Mouse (Mus musculus): Measurements from ENCODE around the gene Ccnb3.
"Not testable (repeated sequence)": the region's sequence is repeated elsewhere in the genome, so short reads cannot be mapped to it uniquely, and the experiment has no call there.

The Ccnb3 gene

GRCm38 (mm10) chrX:7041519-7041918 is at the start of gene Ccnb3:
Gene Ccnb3 (minus strand): TSS chrX:7041619.
- no peak for DNase-seq (ENCODE audit: low spot score)

DNA sequence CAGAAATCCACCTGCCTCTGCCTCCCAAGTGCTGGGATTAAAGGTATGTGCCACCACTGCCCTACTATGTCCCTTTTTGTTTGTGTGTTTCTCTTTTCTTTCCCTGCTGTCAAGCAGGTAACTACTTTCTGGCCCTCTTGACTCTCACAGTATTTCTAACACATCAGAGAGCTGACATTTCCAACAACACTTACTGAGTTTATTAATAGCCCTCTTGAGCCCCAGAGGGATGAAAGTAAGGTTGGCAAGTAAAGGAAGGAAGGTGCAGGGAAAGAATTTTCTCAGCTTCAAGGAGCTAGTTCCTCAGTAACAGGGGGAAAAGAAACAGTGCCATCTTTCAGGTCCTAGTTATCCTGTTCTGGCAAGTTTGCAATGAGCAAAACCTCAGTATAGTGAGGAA is 48.9 kb upstream of the Ccnb3 start:
- no peak for DNase-seq (ENCODE audit: low spot score)

GRCm38 (mm10) chrX:7085878-7086277 is 44.5 kb upstream of the Ccnb3 start:
- DNase-seq (ENCODE audit: low spot score) = no peak

DNA sequence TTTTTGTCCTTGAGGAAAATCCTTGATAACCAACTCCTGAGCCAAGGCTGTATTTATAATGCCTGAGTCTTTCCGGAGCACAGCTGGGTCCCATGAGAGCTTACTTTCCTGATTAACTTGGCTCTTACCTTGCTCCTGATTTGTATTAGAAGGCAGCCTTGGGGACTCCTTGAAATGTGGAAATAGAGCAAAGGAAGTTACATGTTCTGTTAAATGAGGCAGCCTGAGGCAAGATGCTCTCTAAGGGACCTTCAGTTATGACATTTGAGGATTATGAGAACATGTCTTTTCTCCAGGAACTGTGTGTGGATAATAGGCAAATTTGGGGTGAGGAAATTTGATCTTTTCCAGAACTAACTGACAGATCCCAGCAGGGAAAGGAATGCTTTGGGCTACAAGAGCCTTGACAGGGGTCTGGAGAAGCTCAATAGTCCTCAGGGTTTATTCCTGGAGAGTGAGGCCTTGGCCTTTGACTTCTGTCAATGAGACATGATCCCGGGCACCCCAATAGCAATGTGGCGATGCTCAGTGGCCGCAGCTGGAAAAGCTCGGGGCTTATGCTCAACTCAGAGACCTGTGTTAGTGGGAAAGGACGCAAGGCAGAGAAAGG is 38.5 kb upstream of the Ccnb3 start:
- DNase-seq (ENCODE audit: low spot score) = peak; percentile 6

DNA sequence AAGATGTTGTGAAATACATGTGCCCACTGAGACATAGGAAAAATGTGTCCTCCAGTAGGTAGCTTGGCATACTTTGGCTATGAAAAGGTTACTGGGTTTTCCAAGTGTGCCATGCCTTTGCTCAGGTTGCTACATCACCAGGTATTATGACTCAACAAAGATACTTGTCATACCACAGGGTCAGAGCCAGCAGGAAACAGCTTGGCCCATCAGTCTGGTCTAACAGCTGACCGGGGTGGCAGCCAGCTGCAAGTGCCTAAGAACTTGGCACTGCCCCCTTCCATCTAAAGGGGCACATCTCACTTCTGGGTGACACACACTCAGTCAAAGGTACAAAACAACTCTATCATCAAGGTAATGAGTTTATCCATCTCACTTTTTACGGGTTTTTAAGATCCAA is 26.6 kb upstream of the Ccnb3 start:
- DNase-seq (ENCODE audit: low spot score) = no peak

- DNase-seq (ENCODE audit: low spot score) = no peak
Observed at GRCm38 (mm10) chrX:7067219-7067618, 25.8 kb upstream of the Ccnb3 start, which contains the start of gene Akap4. Gene Akap4 (plus strand): TSS chrX:7067519.

GRCm38 (mm10) chrX:7064109-7064508 is 22.7 kb upstream of the Ccnb3 start:
- no peak for DNase-seq (ENCODE audit: low spot score)

- DNase-seq (ENCODE audit: low spot score) = no peak
Observed at GRCm38 (mm10) chrX:7057634-7058033, 16.2 kb upstream of the Ccnb3 start.

- no peak for DNase-seq (ENCODE audit: low spot score)
Observed at GRCm38 (mm10) chrX:7057056-7057455, 15.6 kb upstream of the Ccnb3 start.

DNA sequence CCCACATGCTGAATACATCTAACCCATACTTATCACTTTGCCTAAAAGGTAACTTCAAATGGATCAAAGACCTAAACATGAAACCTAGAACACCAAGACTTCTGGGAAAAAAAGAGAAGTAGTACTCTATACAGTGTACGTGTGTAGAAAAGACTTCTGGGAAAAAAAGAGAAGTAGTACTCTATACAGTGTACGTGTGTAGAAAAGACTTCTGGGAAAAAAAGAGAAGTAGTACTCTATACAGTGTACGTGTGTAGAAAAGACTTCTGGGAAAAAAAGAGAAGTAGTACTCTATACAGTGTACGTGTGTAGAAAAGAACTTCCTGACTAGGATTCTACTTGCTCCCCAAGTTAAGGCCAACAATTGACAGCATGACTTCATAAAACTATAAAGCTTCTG is 57.5 kb downstream of the Ccnb3 start:
- not testable (repeated sequence) for DNase-seq (ENCODE audit: low spot score)

DNA sequence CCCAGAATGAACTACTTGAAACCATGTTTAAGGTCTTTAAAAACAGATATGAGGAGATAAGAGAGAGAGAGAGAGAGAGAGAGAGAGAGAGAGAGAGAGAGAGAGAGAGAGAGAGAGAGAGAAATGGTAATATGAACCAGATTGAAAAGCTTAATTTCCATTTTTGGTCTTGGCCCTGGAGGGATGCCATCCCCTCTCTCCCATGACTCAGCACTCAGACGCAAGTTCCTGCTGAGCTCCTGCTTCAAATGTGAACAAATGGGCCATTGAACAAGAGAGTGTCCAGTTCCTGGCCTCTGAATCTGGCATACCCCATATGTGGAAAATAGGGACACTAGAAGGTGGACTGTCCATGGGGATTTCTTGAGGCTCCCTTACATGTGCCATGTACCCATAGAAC is 69.5 kb downstream of the Ccnb3 start:
- DNase-seq (ENCODE audit: low spot score) = no peak

DNA sequence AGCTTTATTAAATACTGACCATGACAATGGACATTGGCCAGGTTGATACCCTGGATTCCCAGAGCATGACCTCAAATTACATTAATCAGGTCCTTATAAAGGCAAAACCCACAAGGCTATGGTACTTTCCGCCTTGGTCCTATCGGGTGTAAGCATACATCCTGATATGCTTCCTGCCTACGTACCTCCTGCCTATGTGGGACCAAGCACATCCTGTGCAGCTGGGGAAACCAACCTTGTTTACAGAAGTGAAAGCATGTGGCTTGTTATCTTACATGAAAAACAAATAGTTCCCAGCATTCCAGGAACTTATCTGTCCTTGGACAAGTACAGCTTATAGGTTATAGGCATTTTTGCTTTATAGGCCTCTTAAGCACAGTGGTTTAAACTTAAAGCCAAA is 72.8 kb downstream of the Ccnb3 start:
- no peak for DNase-seq (ENCODE audit: low spot score)

Measured in embryo, embryonic 10 days (tissue).